Mouse (Mus musculus): ENCODE measurements around the gene Lgr6. TPM values are rescaled to one million over a fixed set of nuclear protein-coding genes. Genes with fewer than 3 reads are reported as not detected.

Lgr6 gene
- polyA plus RNA-seq, 1 experiment from 2014 or later = 0.77 TPM

DNA sequence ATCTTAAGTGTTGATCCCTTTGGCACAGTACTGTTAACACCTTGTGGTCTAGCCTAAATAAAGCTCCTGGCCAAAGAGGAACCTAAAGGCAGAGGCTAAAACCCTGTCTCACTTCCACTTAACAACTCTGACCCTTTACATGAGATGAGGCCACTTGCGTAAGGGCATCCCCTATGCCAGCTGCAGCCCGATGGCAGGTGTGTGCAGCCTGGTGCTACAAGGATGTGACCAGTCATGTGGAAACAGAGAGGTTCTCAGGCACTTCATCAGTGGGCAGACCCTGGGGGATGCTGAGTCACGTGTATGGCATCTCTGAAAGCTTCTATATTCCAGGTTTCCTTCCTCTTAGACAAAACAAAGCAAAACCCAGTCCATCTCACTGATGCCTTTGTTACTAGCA lies 14.2 kb downstream of the Lgr6 start:
- no peak overlapping the region for H3K9ac ChIP-seq
- no peak for ATAC-seq (replicated peaks)
- no peaks in the 10 kb centered on the region for H3K4me1 ChIP-seq
- H3K27me3 ChIP-seq (replicated peaks) = peaks cover 8% of the 10 kb centered on the region
- no peaks in the 10 kb centered on the region for H3K9me3 ChIP-seq
- no peak overlapping the region for H3K4me3 ChIP-seq
- no peak overlapping the region for H3K4me2 ChIP-seq
- H3K27ac ChIP-seq = no peak overlapping the region
- H3K36me3 ChIP-seq (replicated peaks) = no peaks in the 10 kb centered on the region
- 66% methylated on average over 3 of the region's 3 CpGs for WGBS

DNA sequence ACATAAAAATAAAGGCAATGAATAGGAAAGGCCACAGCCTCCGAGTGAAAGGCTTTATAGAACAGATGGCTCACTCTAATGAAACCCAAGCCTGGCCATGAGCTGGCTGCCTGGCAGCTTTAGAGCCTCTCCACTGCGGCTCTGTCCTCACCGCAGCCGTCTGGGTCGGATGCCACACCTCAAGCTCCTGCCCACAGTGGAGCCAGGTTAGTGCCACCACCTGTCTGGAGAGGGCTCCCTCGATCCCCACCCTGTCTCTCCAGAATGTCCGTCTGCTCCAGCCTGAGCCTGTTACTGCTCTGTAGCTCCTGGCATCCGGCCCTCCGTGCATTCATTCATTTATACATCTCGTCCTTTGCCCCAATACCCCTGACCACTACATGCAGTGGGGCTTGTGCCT lies 15.4 kb downstream of the Lgr6 start:
- no peaks in the 10 kb centered on the region for H3K9me3 ChIP-seq
- no peaks in the 10 kb centered on the region for H3K36me3 ChIP-seq (replicated peaks)
- H3K4me3 ChIP-seq = no peak overlapping the region
- H3K27me3 ChIP-seq (replicated peaks) = peaks cover 17% of the 10 kb centered on the region
- H3K4me1 ChIP-seq = no peaks in the 10 kb centered on the region
- no peak overlapping the region for H3K9ac ChIP-seq
- WGBS = 75% methylated on average over 10 of the region's 10 CpGs
- H3K4me2 ChIP-seq = no peak overlapping the region
- no peak for ATAC-seq (replicated peaks)
- H3K27ac ChIP-seq = no peak overlapping the region

DNA sequence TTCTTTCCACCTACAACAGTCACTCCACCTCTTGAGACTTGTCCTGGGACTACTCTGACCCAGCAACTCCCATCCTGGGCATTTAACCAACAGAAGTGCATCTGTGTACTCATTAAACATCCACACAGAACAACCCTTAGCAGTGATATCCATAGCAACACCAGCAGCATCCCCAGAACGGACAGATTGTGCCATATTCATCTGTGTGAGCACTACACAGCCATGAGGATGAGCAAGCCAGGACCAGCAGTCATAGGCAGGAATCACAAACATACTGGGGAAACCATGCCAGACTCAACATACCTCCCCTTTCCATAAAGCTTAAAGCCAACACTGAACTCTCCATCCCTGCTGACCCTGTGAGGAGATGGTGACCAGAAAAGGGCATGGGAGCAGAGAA lies 17.7 kb downstream of the Lgr6 start:
- Histone ChIP-seq H3K27ac (no peak overlapping the region), H3K9ac (no peak overlapping the region), H3K27me3 (replicated peaks) (peaks cover 24% of the 10 kb centered on the region), H3K4me2 (no peak overlapping the region), H3K4me3 (no peak overlapping the region), H3K9me3 (no peaks in the 10 kb centered on the region), H3K36me3 (replicated peaks) (no peaks in the 10 kb centered on the region), H3K4me1 (no peaks in the 10 kb centered on the region)
- no peak for ATAC-seq (replicated peaks)
- 50% methylated on average over 1 of the region's 1 CpGs for WGBS

DNA sequence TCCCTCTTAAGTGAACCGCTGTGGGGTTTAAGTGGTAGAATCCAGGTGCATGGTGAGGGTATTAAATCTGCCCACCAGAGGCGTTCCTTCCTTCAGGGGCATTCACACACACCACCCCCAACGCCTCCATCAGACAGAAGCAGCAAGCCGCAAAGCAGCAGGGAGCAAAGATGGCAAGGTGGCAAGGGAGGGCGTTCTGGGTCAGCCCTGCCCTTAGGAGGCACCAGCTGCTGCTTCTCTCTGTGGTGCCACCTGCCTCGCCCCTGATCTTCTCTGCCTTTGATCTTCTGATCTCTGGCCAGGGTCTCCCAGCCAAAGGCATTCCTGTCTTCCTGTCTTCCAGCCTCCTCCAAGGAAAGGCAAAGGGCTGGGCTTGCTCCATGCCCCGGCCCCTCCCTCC lies 19.1 kb downstream of the Lgr6 start:
- H3K27ac ChIP-seq = no peak overlapping the region
- H3K4me1 ChIP-seq = no peaks in the 10 kb centered on the region
- H3K4me3 ChIP-seq = no peak overlapping the region
- no peaks in the 10 kb centered on the region for H3K36me3 ChIP-seq (replicated peaks)
- no peak for ATAC-seq (replicated peaks)
- no peak overlapping the region for H3K9ac ChIP-seq
- peaks cover 24% of the 10 kb centered on the region for H3K27me3 ChIP-seq (replicated peaks)
- 37% methylated on average over 7 of the region's 7 CpGs for WGBS
- no peaks in the 10 kb centered on the region for H3K9me3 ChIP-seq
- H3K4me2 ChIP-seq = no peak overlapping the region

DNA sequence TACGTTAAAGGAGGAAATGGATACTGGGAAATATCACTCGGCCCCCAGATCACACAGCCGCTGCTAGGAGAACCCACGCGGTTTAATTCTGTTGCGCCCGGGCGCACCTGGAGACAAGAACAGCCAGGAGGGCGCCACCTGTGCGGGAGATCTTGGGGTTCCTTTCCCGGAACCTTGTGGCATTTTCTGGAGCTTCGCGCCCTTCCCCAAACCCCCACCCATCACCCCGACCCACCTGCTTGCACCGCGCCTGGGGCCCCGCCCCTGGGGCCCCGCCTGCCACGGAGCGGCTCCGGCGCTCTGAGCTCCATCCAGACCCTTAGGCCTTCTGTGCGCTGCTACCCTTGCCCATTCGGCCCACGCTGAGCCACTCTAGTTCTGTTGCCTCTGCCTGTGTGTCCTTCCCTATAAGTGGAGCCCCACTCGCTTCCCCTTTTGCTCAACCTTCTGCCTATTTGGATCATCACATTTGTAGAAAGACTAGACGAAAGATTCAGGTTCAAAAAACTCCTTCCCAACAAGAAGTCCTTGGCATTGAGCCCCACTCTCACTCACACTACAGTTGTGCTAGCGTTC lies 19.7 kb downstream of the Lgr6 start:
- WGBS = 20% methylated on average over 28 of the region's 28 CpGs
- no peak for ATAC-seq (replicated peaks)
- no peak overlapping the region for H3K4me2 ChIP-seq

DNA sequence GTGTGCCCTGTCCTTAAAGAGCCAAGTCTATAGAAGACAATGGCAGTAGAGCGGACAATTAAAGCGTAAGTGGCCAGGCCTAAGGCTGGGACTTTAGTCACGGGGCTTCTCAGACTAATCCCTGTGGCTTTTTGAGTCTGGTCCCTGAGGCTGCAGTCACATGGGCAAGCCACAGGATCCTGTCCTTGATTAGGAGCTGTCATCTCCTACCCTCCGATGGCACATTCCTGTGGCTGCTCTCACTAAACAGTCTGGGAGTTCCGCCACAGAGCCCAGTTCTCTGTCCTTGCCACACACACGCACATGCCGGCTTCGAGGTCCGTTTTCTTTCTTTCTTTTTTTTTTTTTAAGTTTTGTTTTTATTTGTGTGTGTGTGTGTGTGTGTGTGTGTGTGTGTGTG lies 21.6 kb downstream of the Lgr6 start:
- no peaks in the 10 kb centered on the region for H3K9me3 ChIP-seq
- H3K27me3 ChIP-seq (replicated peaks) = peaks cover 24% of the 10 kb centered on the region
- no peak overlapping the region for H3K4me3 ChIP-seq
- no peak overlapping the region for H3K4me2 ChIP-seq
- 39% methylated on average over 9 of the region's 9 CpGs for WGBS
- H3K9ac ChIP-seq = no peak overlapping the region
- no peaks in the 10 kb centered on the region for H3K4me1 ChIP-seq
- no peak overlapping the region for H3K27ac ChIP-seq
- no peak for ATAC-seq (replicated peaks)
- H3K36me3 ChIP-seq (replicated peaks) = no peaks in the 10 kb centered on the region

More for the DNA sequence above, 19.7 kb downstream of the Lgr6 start:
- no peaks in the 10 kb centered on the region for H3K4me1 ChIP-seq
- no peaks in the 10 kb centered on the region for H3K9me3 ChIP-seq
- H3K27ac ChIP-seq = no peak overlapping the region
- no peak overlapping the region for H3K4me3 ChIP-seq
- H3K9ac ChIP-seq = no peak overlapping the region
- no peaks in the 10 kb centered on the region for H3K36me3 ChIP-seq (replicated peaks)
- H3K27me3 ChIP-seq (replicated peaks) = peaks cover 24% of the 10 kb centered on the region

DNA sequence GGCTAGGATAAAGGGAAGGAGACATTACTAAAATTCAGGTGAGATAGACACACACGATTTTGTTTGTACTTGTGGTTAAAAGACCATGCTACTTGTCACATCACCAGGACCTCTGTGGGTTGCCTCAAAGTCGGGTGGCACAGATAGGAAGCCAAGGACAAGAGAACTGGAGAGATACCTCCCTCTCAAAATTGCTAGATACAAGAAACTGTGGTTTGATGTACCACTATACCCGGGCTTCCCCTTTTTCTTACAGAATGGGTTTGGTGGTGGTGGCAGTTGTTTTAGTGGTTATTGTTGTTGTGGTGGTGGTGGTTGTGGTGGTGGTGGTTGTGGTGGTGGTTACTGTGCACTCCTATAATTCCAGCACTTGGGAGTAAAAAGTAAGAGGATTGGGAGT lies 22.8 kb downstream of the Lgr6 start:
- Histone ChIP-seq H3K4me3 (no peak overlapping the region), H3K4me1 (no peaks in the 10 kb centered on the region), H3K4me2 (no peak overlapping the region), H3K27ac (no peak overlapping the region), H3K9ac (no peak overlapping the region), H3K9me3 (no peaks in the 10 kb centered on the region), H3K36me3 (replicated peaks) (no peaks in the 10 kb centered on the region), H3K27me3 (replicated peaks) (peaks cover 24% of the 10 kb centered on the region)
- 76% methylated on average over 3 of the region's 3 CpGs for WGBS
- no peak for ATAC-seq (replicated peaks)

DNA sequence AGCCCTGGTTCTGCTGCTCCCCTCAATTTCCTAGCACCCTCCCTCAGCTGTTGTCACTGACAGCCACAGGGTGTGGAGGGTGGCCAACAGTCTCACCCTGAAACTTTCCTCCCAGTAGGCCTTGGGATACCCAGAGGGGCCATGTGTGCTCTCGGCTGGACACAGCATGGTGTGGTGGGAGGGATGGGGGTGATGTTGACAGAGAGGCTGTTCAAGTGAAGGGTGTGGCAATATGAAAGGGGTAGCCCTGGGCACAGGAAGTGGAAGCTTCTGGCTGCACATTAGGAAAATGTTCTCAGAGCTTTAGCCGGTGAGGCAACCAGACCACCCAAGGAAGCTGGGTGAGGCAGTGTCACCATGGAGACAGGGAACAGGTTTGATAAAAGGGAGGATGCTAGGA lies 26.1 kb downstream of the Lgr6 start:
- Histone ChIP-seq H3K4me2 (no peak overlapping the region), H3K4me1 (no peaks in the 10 kb centered on the region), H3K4me3 (no peak overlapping the region), H3K36me3 (replicated peaks) (no peaks in the 10 kb centered on the region), H3K9ac (no peak overlapping the region), H3K9me3 (no peaks in the 10 kb centered on the region), H3K27me3 (replicated peaks) (peaks cover 1% of the 10 kb centered on the region; the same call in 1 of the 2 replicates), H3K27ac (no peak overlapping the region)
- no peak for ATAC-seq (replicated peaks)
- 60% methylated on average over 2 of the region's 2 CpGs for WGBS

DNA sequence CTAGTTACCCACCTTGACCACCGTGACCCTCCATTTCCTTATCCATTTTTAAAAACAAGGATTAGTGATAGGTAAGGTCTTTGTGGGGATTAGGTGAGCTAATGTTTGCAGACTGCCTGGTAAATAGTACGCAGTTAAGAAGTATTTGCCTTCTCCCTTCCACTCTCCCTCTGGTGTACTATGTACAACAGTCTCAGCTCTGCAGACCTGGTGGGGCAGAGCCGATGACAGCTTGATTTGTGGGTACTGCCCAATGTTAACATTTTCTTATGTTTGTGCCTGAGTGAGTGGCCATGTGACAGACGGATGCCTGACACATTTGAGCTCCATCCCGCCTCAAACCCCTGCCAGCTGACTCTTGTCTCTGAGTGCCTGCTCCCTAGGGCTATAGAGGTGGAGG lies 28.6 kb downstream of the Lgr6 start:
- Histone ChIP-seq H3K36me3 (replicated peaks) (no peaks in the 10 kb centered on the region), H3K9ac (no peak overlapping the region), H3K4me2 (no peak overlapping the region), H3K27me3 (replicated peaks) (no peaks in the 10 kb centered on the region), H3K4me1 (no peaks in the 10 kb centered on the region), H3K27ac (no peak overlapping the region), H3K4me3 (no peak overlapping the region), H3K9me3 (no peaks in the 10 kb centered on the region)
- WGBS = 59% methylated on average over 5 of the region's 5 CpGs
- no peak for ATAC-seq (replicated peaks)

DNA sequence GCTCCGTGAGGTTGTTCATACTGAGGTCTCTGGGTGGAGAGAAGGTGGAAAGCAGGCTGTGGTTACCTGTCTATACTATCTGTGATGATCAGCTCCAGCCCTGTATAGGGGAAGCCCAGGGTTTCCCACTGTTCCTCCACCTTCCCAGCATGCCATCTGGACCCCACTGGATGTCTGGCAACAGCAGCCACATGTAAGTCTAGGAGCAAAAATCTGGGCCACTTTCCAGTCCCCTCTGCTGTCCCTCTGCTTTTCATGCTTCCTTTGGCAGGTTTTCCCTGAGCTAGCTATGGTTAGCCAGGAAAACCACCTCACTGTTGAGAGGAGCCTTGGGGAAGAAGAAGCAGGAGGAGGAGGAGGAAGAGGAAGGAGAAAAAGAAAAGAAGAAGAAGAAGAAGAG lies 29.8 kb downstream of the Lgr6 start:
- 86% methylated on average over 1 of the region's 1 CpGs for WGBS
- no peaks in the 10 kb centered on the region for H3K4me1 ChIP-seq
- H3K4me2 ChIP-seq = no peak overlapping the region

DNA sequence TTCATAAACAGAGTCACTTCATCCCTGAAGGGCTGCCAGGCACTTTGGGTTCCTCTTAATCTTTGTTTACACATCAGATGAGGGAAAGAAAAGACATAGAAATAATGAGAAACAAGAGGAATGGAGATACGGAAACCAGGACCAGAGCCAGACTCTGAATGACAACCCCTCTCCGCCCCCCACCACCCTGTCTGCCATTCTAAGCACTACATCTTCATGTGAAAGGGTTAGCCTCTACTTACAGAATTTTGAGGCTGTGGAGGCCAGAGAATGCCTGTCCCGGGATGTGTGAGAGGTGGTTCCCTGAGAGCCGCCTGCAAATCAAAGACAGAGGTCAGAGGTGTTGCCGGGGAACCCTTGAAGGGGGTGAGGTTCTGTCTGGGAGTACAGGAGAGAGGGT lies 32.4 kb downstream of the Lgr6 start:
- WGBS = 62% methylated on average over 5 of the region's 5 CpGs
- Histone ChIP-seq H3K4me3 (no peak overlapping the region), H3K36me3 (replicated peaks) (no peaks in the 10 kb centered on the region), H3K4me1 (no peaks in the 10 kb centered on the region), H3K9ac (no peak overlapping the region), H3K27ac (no peak overlapping the region), H3K9me3 (no peaks in the 10 kb centered on the region), H3K4me2 (no peak overlapping the region), H3K27me3 (replicated peaks) (no peaks in the 10 kb centered on the region)
- ATAC-seq (replicated peaks) = no peak

More for the DNA sequence above, 29.8 kb downstream of the Lgr6 start:
- Histone ChIP-seq H3K4me3 (no peak overlapping the region), H3K9me3 (no peaks in the 10 kb centered on the region), H3K27me3 (replicated peaks) (no peaks in the 10 kb centered on the region), H3K27ac (no peak overlapping the region), H3K36me3 (replicated peaks) (no peaks in the 10 kb centered on the region), H3K9ac (no peak overlapping the region)
- ATAC-seq (replicated peaks) = no peak

DNA sequence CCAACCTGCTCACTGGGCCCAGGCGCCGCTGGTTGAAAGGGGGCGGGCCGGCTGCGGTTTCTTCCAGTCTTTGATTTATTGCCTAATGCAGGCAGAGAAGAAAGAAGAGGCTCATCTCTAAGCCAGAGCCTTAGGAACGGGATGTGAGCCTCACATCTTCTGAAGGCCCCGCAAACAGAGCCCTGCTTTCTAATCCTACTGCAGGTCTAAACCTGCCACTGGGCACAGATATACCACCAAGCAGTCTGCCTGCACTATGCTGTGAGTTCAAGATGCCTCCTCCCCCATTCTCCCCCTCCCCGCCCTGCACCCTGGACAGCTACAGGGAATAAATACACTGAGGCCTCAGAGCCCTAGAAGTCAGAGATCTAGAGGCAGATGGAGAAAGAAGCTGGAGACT lies 35.2 kb downstream of the Lgr6 start:
- Histone ChIP-seq H3K36me3 (replicated peaks) (no peaks in the 10 kb centered on the region), H3K4me3 (no peak overlapping the region), H3K4me1 (no peaks in the 10 kb centered on the region), H3K9me3 (no peaks in the 10 kb centered on the region), H3K27me3 (replicated peaks) (no peaks in the 10 kb centered on the region), H3K4me2 (no peak overlapping the region), H3K9ac (no peak overlapping the region), H3K27ac (no peak overlapping the region)
- WGBS = 80% methylated on average over 8 of the region's 8 CpGs
- no peak for ATAC-seq (replicated peaks)

DNA sequence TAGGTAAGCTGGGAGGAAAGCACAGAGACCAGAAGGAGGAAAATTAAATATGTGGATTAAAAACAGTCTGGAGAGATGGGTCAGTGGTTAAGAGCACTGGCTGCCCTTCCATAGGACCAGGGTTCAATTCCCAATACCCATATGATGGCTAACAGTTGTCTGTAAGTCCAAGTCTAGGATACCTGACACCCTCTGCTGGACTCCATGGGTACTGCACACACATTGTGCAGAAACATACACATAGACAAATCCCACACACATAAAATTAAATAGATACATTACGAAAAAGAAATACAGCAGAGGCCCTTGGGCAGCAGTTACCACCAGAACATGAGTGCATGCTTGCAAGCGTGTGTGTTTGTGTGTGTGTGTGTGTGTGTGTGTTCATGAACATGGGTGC lies 40.6 kb downstream of the Lgr6 start:
- no peak overlapping the region for H3K9ac ChIP-seq
- no peaks in the 10 kb centered on the region for H3K4me1 ChIP-seq
- no peaks in the 10 kb centered on the region for H3K27me3 ChIP-seq (replicated peaks)
- no peaks in the 10 kb centered on the region for H3K9me3 ChIP-seq
- no peak overlapping the region for H3K4me2 ChIP-seq
- WGBS = 94% methylated on average over 2 of the region's 2 CpGs
- H3K4me3 ChIP-seq = no peak overlapping the region
- no peak for ATAC-seq (replicated peaks)
- no peaks in the 10 kb centered on the region for H3K36me3 ChIP-seq (replicated peaks)
- H3K27ac ChIP-seq = no peak overlapping the region

All from midbrain, embryonic 15.5 days (tissue).